Mouse (Mus musculus) right cerebral cortex, postnatal 4 days (tissue): ENCODE measurements around the gene Arxes2.

Experiments
- DNase-seq: peaks from one replicate; pipeline ENCODE4 v3.0.0-alpha.2; 2022

Arxes2 gene

DNA sequence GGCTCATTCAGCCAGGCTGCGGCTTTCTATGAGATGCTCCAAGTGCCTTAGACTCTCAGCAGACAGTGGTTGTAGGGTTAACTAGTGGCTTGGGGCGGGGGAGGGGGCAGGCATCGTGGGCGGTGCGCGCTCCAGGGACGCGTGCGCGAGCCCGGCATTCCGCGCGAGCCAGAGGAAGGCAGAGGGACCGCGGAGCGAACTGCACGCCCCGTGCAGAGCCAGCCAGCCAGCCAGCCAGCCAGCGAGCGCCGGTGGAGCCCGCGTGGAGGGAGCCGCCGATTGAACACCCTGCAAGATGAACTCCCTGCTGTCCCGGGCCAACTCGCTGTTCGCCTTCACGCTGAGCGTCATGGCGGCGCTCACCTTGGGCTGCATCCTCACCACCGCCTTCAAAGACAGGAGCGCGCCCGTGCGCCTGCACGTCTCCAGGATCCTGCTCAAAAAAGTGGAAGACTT lies at the start of gene Arxes2:
Arxes2 (plus strand) TSS at position 161 of the 456 bp plus-strand sequence.
- peak; percentile 27 for DNase-seq

DNA sequence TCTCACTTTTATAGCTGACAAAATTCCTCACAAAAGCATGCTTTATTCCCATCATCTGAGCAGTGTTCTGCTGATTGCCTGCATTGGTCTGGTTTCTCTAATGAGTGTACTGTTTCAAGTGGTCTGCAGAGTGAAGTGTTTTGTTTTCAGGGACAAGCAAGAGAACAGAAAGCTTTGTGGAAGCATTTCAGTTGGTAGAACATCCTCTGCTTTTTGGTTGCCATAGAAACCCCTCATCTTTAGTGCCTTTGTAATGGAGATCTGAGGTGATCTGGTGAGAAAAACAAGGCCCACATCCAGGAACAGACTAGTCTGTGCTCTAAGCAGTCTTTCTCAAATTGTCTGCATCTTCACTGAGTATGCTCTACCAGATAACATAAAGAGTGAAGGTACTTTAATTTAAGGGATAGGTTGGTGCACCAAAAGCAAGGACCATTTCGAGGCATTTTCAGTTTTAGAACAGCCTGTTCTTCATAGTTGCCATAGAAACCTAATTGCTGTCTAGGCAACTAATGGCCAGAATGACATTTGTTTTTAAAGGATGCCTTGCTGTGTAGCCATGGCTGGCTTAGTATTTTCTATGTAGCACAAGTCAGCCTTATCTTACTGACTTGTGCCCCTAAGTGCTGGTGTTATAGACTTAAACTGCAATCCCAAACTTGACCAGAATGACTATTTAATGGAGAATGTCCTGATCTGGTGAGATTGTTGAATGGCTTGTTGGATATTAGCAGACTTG lies 44.8 kb upstream of the Arxes2 start:
- DNase-seq: no peak

DNA sequence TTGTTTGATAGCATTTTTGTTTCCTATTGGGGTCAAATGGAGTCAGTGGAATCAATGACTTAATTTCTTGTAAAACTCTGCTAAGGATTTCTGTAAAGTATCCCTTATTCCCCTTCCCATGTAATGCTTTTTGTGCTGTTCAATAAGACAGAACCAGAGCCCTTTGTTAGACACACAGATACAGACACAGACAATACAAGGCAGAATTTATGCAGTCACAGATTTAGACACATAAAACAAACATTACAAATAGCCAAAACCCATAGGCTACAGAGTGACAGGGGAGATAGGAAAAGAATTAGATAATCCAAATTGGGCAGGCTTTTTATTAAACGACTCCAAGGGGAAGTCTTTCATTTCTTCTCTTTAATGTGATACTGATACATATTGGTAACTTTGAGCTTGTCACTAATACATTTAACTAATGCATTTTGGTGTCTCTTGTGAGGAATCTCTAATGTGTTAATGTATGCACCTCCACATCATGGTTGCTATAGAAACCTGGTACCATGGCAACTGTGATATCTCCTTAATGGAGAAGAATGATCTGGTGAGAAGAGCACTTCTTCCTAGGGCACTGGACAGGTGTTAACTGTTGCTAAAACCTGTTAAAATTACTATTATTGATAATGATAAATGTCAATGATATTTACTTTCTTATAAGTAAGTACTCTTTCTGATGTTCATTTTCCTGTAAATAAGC lies 36.5 kb upstream of the Arxes2 start:
- DNase-seq: no peak

DNA sequence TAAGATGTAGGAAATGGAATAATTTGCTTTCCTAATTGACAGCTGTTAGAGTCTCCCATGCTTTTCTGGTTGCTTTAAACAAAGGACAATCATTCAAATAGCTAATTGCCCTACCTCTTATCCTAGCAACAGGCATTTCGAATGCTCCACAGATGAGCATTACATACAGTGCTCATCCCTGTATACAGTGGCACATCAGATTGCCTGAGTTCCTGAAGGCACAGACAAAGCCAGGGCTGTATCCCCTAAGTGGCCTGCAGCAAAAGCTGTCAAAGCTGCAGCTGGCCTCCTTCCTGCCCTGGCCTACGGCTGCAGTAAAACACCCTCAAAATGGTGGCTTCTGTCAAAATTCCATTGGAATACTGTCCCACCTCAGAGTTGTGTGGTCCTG lies 35.9 kb upstream of the Arxes2 start:
- DNase-seq: no peak

DNA sequence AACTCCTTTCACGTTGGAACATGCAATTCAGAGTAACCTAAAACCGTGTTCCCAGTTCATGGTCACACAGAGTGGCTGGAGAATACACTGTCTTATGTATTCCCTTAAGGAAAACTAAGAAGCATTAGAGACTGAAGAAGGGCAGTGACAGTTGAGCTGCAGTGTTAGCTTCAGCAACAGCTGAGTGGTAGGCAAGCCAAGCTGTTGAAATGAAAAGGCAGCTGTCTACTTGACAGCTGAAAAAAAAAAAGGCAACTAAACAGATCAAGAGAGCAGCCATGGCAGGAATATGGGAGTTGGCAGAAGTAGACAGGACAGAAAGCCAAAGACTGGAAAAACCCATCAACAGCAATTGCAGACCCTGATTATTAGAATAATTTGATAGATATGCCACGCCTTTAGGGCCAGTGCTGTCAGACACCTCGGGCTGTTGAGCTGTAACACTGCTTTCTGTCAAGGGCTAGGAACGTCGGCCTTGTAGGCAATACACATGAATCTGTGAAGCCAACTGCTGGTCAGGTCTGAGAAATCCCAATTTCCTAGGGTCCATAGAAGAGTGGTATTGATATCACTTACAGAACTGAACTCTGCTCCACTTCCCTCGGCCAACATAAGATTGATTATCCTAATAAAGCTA lies 34.9 kb upstream of the Arxes2 start:
- DNase-seq: no peak

DNA sequence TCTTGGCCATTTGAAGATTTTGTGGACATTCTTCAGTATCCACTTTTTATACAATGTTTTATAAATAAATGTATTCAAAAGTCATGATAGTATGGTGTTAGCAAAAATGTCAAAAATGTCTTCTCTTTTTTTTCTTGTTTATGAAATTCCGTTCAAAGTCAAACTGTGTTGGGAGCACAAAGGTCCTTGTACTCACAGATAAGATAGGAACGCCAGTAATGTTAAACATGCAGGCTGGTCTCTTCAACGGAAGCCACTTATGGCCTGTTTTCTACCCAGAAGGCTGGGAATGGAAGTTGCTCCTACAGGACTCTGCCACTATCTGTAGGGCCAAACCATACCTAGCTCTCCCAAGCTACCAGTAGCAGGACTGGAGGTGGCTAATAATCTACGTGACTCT lies 34.1 kb upstream of the Arxes2 start:
- no peak for DNase-seq

DNA sequence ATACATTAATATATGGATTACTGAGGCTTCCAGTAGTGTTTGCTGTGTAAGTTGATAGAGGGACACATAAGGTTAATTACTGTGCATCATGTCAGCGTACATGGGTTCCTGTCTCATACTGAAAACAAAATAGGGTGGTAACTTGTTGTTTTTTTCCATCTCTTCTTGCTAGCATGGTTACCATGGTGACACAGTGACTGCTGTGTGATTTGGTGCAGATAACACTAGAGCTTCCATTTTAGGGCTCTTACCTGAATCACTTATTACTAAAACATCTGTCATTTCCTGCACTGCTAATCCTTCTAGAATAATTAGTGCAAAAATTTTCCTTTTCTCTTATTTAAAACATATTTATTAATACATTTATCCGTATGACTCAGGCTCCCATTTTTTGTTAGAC lies 31.3 kb upstream of the Arxes2 start:
- DNase-seq: no peak

DNA sequence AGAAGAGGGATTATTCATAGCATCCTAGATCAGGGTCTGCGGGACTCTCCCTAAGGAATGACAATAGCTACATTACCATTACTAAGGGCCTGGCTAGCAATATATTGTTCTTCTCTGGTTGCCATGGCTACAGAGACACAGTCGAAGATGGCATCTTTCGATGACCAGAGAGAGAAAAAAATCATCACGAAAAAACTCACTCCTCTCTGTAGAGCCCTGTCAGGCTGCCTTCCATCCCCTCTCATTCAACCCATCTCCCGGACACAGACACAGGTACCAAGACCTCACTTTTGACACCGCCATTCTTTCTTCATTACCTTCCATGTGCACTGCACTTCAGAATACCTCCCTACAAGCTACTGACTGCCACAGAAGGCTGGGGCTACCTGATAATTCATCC lies 30.5 kb upstream of the Arxes2 start:
- no peak for DNase-seq

DNA sequence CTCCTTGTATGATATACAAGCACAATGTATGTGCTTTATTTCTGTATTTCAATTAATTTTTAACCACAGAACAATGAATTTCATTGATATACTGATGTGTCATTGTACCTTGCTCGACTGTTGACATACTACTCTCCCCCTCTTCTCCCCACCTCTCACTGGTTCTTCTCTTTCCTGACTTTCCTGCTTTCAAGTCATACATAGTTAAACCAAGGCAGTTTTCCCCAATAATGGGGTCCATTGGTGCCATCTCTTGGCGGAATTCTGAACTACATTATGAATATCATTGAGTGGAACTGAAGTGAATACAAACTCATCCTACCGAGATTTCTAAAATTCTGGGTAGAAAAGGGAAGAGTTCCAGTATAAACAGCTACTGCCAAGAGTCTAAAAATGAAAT lies 30.0 kb upstream of the Arxes2 start:
- no peak for DNase-seq

DNA sequence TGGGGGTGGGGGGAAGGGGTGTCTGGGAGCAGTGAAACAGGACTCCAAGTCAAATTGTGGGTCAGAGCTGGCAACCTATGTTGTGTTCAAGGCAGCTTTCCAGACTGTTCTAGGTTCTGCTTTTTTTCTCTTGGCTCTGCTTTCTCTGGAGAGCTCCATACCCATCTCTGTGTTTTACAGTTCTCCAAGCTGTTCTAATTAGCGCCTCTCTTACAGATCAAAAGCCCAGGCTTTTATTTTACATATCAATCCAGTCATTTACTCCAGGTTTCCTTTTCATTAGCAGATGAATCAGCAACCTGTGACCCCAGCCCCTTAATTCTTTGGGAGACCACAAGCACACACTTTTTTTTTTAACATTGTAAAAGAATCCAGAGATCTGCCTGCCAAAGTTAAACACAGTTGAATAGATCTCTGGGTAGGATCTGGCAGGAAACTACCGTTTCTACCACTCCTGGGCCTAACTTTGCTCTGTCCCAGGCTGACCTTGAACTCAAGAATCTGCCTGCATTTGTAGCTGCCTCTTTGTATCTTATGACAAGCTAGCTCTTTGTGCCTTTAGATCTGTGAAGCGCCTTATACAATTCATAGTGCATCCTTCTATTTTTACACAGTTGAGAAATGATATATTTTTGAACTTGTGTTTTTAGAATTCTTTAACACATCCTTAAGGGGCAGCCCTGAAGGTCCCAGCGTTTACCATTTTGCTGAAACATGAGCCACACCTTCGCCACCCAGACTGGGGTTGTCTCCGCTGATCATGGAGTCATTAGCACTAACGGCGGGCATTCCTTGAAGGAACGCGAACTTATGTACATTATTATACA lies 19.8 kb upstream of the Arxes2 start:
- no peak for DNase-seq

DNA sequence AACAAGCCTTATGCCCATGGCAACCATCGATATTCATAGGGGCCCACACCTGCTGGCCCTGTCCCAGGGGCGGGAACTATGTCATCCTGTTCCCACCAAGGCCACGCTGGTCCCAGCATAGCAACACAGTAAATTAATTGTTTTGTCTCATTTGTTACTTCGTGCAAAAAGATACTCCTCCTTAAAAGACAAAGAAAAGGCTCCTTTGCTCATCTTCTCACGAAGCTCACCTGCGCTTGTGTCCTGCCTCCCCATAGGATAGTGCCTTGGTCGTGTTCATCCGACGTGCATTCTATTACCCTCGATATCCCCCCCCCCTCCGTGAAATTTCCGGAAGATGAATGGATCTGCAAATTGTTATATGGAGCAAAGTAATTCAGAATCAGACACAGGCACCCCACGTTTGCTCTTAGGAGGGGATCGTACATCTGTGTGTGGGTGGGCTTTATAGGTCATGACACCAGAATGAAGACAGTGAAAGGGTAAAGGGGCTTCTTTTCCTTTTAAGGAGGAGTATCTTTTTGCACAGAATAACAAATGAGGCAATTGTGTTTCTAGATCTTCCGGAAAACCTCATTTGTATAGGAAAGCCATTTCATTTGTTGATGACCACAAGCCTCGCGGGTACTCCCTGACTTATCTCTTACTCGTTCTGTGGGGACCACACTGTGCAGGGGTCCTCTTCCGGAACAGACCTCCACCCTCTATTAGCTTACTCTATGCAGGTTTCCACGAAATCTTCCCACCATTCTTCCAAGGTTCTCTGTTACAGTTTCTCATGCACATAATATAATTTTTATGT lies 19.0 kb upstream of the Arxes2 start:
- DNase-seq: no peak

DNA sequence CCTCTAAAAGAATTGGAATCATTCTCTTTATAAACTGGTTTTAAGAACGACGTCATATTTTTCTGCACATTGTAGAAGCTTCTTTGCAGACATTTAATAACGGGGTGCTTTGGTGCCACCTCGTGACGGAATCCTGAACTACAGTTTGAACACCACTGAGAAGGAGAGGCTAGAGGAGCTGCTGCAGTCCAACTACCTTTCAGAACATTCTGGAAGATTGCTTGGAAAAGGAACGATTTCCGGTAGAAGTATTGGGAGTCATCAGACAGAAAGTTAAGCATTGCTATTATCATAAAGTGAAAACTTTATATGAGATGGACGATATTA lies 18.4 kb upstream of the Arxes2 start:
- peak; percentile 86 for DNase-seq

DNA sequence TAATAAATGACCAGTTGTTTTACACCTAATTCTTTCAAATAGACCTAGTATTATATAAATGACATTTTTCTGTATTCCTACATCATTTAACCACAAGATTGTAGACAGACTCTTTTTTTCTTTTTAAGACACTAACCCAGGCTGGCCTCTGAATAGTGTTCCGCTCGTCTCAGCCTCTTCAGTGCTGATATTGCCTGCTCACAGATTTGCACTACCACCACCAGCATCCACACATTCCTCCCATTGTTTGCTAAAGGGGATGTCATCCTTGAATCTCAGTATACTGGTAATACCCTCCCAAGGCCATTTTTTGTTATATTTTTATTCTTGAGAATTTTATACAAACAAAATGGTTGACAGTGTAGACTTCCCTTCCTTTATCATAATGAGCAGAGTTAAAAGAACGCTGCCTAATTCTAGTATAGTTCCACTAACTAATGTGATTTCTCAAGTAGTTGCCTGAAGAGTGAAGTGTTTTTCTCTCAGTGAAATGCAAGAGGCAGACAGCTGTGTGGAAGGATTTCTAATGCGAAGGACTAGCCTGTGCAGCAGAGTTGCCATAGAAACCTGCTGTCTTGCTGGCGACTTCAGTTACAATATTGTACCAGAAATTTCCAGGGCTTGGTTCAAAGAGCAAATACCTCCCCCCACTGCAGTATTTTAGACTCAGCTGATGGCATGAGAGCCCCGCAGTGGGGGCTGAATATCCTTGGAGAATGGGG lies 8.9 kb upstream of the Arxes2 start:
- no peak for DNase-seq

DNA sequence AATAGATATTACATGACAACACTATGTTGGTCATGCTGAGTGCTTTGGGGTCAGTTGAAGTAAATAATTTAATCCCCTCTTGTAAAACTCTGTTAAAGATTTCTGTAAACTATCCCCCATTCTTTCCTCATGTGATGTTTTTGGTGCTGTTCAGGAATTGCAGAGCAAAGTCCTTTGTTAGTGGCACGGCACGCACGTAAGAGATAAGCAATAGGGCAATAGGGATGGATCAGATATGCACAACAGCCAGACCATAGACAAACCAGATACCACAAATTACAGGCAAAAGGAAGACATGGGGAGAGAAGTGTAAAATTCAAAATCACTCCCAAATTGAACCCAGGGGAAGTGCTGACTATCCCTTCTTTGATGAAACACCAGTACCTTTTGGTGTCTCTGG lies 7.4 kb upstream of the Arxes2 start:
- DNase-seq: no peak

DNA sequence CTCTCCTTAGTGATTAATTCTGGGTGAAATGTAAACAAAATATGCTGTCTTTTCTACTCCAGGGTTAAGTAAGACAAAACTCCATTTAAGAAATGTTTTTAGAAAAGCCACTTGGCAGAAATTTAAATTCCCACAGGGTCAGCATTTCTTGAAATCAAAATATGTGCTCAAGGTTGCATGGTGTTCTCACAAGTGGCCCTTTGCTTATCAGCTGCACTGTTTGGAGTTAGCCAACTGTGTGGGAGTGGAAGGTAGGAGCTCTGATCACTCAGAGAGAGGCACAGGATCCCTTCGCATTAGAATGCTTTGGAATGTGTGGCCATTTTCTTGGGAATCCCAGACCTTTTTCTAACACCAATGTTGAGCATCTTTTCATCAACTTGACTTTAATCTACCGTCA lies 3.0 kb upstream of the Arxes2 start:
- DNase-seq: no peak

DNA sequence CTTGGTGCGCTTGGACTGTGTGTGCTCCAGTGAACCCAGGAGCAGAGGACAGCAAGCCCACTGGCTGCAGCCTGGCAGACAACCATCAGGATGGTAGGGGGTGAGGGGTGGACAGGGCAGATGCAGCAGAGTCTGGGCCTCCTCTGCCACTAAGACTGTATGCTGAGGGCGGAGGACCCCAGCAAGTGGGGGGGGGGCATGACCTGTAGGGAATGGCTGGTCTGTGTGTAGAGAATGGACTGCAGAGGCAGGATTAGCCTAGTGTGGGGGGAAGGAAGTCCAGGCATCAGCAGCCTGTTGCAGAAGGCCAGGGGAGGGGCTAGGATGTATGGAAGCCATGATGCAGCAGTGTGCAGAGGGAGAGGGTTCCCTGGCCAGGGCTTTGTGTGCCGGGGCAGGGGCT lies 431 bp upstream of the Arxes2 start:
- peak; percentile 4 for DNase-seq

DNA sequence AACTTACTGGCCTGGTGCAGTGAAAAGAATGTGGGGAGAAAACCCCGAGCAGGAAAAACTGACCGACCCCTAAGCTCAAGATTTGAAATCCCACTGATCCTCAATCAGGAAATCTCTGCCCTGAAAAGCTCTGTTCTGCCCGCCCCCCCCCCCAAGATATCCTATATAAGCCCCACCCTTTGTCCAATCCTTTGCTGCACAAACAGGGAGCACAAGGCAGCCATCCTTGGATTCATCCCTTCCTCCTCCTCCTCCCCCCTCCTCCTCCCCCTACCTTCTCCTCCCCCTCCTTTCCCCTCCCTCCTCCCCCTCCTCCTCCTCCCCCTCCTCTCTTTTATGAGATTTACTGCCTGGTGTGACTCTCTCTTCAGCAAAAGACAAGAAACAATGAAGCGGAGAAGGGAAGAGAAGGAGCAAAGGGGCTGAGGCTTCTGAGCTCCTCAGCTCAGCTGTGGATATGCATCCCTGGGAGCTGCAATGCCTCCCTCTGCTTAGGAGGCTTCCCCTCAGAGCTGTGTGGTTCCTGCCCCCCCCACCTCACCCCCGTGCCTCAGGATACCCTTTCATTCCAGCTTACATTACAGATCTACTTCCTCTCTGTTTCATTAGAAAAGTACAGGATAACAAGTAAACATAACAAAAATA lies 13.7 kb downstream of the Arxes2 start:
- DNase-seq: no peak

DNA sequence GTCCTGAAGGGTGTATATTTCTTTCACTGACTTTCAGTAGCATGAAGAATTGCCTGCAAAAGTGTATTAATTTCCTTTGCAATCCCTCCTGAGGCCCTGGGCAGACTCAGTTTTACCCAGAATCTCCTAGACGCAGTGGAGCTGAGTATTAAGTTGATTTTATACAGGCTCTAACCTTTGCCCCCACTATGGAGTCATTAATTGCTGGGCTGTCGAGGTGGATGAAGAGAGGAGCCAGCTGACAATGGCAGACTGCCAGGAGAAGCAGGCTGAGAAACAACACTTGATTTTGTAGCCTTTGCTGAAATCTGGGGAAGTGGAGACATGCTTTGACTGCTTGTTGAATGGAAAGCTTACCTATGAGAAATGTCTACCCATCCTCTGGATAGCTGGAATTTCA lies 20.8 kb downstream of the Arxes2 start:
- DNase-seq: no peak

DNA sequence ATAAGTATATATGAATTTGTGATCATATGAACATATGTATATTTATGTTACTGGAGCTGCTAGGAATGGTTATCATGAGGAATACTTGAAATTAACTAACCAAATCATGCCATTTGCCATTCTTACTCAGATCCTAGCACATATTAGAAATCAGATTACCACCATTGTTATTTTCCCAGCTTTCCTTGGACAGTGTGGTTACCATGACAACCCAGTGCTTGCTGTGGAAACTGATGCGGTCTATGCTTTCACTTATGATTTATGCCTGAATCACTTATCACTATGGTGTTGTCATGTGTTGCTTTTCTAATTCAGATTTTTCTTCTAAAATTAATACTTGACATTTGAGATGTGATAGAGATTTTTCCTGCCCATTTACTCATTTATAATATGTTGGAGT lies 36.7 kb downstream of the Arxes2 start:
- DNase-seq: no peak

DNA sequence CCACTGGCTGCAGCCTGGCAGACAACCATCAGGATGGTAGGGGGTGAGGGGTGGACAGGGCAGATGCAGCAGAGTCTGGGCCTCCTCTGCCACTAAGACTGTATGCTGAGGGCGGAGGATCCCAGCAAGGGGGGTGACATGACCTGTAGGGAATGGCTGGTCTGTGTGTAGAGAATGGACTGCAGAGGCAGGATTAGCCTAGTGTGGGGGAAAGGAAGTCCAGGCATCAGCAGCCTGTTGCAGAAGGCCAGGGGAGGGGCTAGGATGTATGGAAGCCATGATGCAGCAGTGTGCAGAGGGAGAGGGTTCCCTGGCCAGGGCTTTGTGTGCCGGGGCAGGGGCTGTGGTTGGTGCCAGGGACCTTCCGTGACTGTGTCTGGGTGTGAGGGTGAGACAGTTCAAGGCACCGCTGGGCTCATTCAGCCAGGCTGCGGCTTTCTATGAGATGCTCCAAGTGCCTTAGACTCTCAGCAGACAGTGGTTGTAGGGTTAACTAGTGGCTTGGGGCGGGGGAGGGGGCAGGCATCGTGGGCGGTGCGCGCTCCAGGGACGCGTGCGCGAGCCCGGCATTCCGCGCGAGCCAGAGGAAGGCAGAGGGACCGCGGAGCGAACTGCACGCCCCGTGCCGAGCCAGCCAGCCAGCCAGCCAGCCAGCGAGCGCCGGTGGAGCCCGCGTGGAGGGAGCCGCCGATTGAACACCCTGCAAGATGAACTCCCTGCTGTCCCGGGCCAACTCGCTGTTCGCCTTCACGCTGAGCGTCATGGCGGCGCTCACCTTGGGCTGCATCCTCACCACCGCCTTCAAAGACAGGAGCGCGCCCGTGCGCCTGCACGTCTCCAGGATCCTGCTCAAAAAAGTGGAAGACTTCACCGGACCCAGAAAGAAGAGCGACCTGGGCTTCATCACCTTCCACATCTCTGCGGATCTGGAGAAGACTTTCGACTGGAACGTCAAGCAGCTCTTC lies 39.5 kb downstream of the Arxes2 start, which contains the start of gene Arxes1:
Arxes1 (plus strand) TSS at position 569 of the 965 bp plus-strand sequence.
- DNase-seq: peak; percentile 18
